Mouse (Mus musculus) layer of hippocampus, adult 6 months (tissue): ENCODE data around the gene Hsd3b7. TPM values are rescaled to one million over a fixed set of nuclear protein-coding genes. Genes with fewer than 3 reads are reported as not detected.

Experiments used
- long read RNA-seq, 2 experiments: library from polyadenylated mRNA; unstranded; transcript quantifications; one replicate each; pipeline ENCODE4 v2.0.0; 2019 to 2020
- polyA plus RNA-seq: library from polyadenylated mRNA; unstranded; fragments of <200 nt; fragmentation: Nextera tagmentation; gene quantifications from 2 replicates; pipeline ENCODE4 v1.2.3, GENCODE M21; 2021

The Hsd3b7 gene
- 5.9 and 14.2 TPM in 2 replicates for polyA plus RNA-seq
- long read RNA-seq, experiment 1, transcript Hsd3b7-201 (7 exons, 1,828 nt) = major isoform, 10 of 14 reads
- long read RNA-seq, experiment 1, partial matches to known transcripts = 2 of 14 reads
- long read RNA-seq, experiment 1, other reads (novel, unspliced or antisense) = 2 of 14 reads
- long read RNA-seq, experiment 2, transcript Hsd3b7-201 (7 exons, 1,828 nt) = major isoform, 42 of 55 reads
- long read RNA-seq, experiment 2, partial matches to known transcripts = 2 of 55 reads
- long read RNA-seq, experiment 2, other reads (novel, unspliced or antisense) = 5 of 55 reads

GRCm38 (mm10) chr7:127800435-127801009 is at the start of gene Hsd3b7:
TSS of gene Hsd3b7 (plus strand) at chr7:127800604.

GRCm38 (mm10) chr7:127769651-127770038 is 30.8 kb upstream of the Hsd3b7 start, which contains the start of gene Orai3:
TSS of gene Orai3 (plus strand) at chr7:127769815.

GRCm38 (mm10) chr7:127776426-127776825 is 24.0 kb upstream of the Hsd3b7 start, which contains the start of gene Setd1a:
TSS of gene Setd1a (plus strand) at chr7:127776670.

GRCm38 (mm10) chr7:127785308-127785707 is 15.1 kb upstream of the Hsd3b7 start, which contains the start of gene Gm49388:
TSS of gene Gm49388 (plus strand) at chr7:127785608.

GRCm38 (mm10) chr7:127824176-127824871 is 23.9 kb downstream of the Hsd3b7 start, which contains the start of the genes Stx4a and Stx1b:
TSS of gene Stx4a (plus strand) at chr7:127824294.
TSS of gene Stx1b (minus strand) at chr7:127824549.

Other genes with a start within 250 kb of the Hsd3b7 start
- 0.69 TPM in 1 of 2 replicates, not detected in the other for gene Tmem265, start 239.2 kb upstream of the Hsd3b7 start, polyA plus RNA-seq
- 17.9 and 19.5 TPM in 2 replicates for gene Phkg2, start 227.3 kb upstream of the Hsd3b7 start, polyA plus RNA-seq
- gene Ccdc189, start 212.0 kb upstream of the Hsd3b7 start, polyA plus RNA-seq = 14.1 and 19.3 TPM in 2 replicates
- 8.5 and 10.1 TPM in 2 replicates for gene Rnf40, start 211.8 kb upstream of the Hsd3b7 start, polyA plus RNA-seq
- 2.6 and 3.4 TPM in 2 replicates for gene Zfp629, start 184.8 kb upstream of the Hsd3b7 start, polyA plus RNA-seq
- gene Bcl7c, start 91.7 kb upstream of the Hsd3b7 start, polyA plus RNA-seq = 5.1 and 6.0 TPM in 2 replicates
- gene Ctf1, start 87.9 kb upstream of the Hsd3b7 start, polyA plus RNA-seq = 4.1 and 4.5 TPM in 2 replicates
- 0.08 TPM in 1 of 2 replicates, not detected in the other for gene Ctf2, start 68.4 kb upstream of the Hsd3b7 start, polyA plus RNA-seq
- gene Fbxl19, start 56.1 kb upstream of the Hsd3b7 start, polyA plus RNA-seq = 1.0 TPM in 2 replicates
- 31.4 and 32.6 TPM in 2 replicates for gene Orai3, start 30.8 kb upstream of the Hsd3b7 start, polyA plus RNA-seq
- 7.7 and 12.9 TPM in 2 replicates for gene Setd1a, start 23.9 kb upstream of the Hsd3b7 start, polyA plus RNA-seq
- gene Gm49388, start 15.0 kb upstream of the Hsd3b7 start, polyA plus RNA-seq = not detected in 2 replicates
- 9.9 and 10.7 TPM in 2 replicates for gene Stx4a, start 23.7 kb downstream of the Hsd3b7 start, polyA plus RNA-seq
- 29.2 and 31.2 TPM in 2 replicates for gene Stx1b, start 23.9 kb downstream of the Hsd3b7 start, polyA plus RNA-seq
- gene Zfp646, start 75.6 kb downstream of the Hsd3b7 start, polyA plus RNA-seq = 4.8 and 5.7 TPM in 2 replicates
- 9.2 and 11.8 TPM in 2 replicates for gene Zfp668, start 76.2 kb downstream of the Hsd3b7 start, polyA plus RNA-seq
- 0.75 and 0.94 TPM in 2 replicates for gene Prss53, start 90.4 kb downstream of the Hsd3b7 start, polyA plus RNA-seq
- gene Gm21974, start 94.8 kb downstream of the Hsd3b7 start, polyA plus RNA-seq = not detected in 2 replicates
- gene Vkorc1, start 95.0 kb downstream of the Hsd3b7 start, polyA plus RNA-seq = 103 and 112 TPM in 2 replicates
- gene Bckdk, start 103.5 kb downstream of the Hsd3b7 start, polyA plus RNA-seq = 53.7 and 57.1 TPM in 2 replicates
- 14.9 and 15.5 TPM in 2 replicates for gene Kat8, start 111.9 kb downstream of the Hsd3b7 start, polyA plus RNA-seq
- 0.41 and 1.6 TPM in 2 replicates for gene Prss8, start 129.5 kb downstream of the Hsd3b7 start, polyA plus RNA-seq
- gene Prss36, start 146.1 kb downstream of the Hsd3b7 start, polyA plus RNA-seq = 17.7 TPM in 2 replicates
- 5.8 TPM in 2 replicates for gene Fus, start 166.9 kb downstream of the Hsd3b7 start, polyA plus RNA-seq
- gene Pycard, start 193.3 kb downstream of the Hsd3b7 start, polyA plus RNA-seq = 16.7 and 20.5 TPM in 2 replicates
- not detected in 2 replicates for gene Trim72, start 203.3 kb downstream of the Hsd3b7 start, polyA plus RNA-seq